Mouse (Mus musculus): ENCODE data around the gene Krt35.

The Krt35 gene

DNA sequence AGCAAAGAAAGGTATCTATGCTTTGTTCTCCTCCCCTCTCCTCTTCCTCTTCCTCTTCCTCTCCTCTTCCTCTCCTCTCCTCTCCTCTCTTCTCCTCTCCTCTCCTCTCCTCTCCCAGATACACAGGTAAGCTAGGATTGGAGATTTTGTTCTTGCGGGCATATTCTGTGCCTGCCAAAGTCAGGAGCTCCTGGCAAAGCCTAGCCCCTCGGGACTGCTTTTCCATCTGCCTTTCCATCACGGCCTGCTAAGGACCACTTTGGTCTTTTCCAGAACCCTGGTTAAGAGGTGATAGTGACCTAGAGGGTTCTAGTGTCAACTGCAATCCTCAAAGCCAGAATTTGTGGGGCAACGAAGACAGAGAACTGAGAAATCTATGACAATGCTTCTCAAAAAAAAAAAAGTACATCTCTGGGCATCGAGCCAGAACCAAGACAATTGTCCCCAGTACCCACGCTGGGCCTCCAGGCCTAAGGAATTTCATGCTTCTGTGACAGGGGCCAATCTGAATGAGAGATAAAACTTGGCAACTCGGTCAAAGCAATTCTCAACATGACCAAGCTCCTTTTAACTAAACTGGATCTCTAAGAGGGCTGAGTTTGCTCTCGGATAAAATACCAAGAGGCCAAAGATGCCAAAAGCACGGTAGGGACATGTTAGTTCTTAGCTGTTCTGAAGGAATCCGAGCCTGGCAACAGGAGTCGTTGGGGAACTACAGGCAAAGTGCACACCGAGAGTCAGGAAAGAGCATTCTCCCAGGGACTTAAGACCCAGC is 29.6 kb downstream of the Krt35 start:
- no peak for DNase-seq (ENCODE audit: low spot score)

- DNase-seq (ENCODE audit: low spot score): peak; percentile 53
Observed at GRCm38 (mm10) chr11:100058875-100059274, 37.2 kb downstream of the Krt35 start.

DNA sequence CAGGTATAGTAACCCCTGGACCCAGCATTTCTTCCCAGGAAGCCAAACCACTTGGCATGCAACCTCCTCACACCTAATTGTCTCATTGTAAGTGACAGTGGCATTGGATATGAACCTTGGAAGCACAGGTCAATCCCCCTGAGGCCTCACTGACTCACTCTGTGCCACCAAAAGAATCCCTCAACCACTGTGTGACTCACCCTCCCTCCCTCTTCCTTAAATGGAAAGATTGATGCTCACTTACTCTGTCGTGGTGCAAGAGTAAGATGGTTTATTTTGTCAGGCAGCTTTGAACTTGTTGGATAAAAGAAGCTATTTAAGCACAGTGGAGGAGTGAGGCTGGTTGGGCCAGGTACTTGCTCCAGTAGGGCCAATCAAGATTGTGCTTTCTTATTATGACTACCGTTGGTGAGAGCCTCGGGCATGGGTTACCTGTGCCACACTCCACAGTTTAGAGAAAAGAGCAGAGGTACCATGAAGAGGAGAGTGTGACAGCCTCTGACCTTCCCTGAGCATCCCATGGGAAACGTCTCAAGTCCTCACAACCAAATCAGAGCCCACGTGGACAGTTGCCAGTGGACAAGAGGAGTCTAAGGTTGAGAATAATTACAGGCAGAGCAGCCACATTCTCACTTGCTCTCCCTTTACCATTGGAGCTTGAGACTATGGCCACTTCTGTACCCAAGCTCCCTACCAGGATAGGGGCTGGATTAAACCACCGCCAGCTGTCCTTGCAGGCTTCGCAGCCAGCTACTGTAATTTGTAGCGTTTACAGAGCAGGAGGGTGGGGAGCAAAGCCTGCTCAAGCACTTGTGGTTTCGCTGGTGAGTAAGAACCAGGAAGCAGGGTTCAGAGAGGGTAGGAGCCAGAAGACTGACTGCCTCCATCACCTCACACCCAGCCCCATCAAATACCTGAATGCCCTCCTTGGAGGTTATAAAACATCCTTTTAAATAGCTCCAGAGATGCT is 40.1 kb downstream of the Krt35 start:
- DNase-seq (ENCODE audit: low spot score): no peak

DNA sequence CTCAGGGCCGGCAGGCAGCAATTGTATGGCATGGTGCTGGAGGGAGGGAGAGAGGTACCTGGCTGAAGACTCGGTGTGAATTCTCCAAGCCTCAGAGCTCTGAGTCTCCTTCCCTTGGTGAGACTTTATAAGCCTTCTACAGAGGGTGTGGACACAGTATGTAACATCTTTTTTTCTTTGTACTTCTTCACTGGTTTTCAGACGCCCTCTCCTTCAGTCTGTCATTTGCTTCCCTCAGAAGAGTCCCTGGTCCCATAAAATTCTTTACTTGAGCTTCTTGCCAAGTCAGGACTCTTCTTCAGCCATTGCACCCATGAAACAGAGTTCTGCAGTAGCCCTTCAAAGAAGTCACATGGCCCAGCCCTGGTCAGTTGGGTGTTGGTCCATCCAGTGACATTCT is 45.6 kb downstream of the Krt35 start, which contains the start of gene Krt31:
Gene Krt31 (minus strand): TSS at position 101 of the 400 bp plus-strand sequence.
- no peak for DNase-seq (ENCODE audit: low spot score)

- no peak for DNase-seq (ENCODE audit: low spot score)
Observed at GRCm38 (mm10) chr11:100047193-100047592, 48.8 kb downstream of the Krt35 start.

GRCm38 (mm10) chr11:100046303-100046866 is 49.7 kb downstream of the Krt35 start:
- no peak for DNase-seq (ENCODE audit: low spot score)
